ENCODE assay signal across 8 mouse cellular contexts in the genomic region with DNA sequence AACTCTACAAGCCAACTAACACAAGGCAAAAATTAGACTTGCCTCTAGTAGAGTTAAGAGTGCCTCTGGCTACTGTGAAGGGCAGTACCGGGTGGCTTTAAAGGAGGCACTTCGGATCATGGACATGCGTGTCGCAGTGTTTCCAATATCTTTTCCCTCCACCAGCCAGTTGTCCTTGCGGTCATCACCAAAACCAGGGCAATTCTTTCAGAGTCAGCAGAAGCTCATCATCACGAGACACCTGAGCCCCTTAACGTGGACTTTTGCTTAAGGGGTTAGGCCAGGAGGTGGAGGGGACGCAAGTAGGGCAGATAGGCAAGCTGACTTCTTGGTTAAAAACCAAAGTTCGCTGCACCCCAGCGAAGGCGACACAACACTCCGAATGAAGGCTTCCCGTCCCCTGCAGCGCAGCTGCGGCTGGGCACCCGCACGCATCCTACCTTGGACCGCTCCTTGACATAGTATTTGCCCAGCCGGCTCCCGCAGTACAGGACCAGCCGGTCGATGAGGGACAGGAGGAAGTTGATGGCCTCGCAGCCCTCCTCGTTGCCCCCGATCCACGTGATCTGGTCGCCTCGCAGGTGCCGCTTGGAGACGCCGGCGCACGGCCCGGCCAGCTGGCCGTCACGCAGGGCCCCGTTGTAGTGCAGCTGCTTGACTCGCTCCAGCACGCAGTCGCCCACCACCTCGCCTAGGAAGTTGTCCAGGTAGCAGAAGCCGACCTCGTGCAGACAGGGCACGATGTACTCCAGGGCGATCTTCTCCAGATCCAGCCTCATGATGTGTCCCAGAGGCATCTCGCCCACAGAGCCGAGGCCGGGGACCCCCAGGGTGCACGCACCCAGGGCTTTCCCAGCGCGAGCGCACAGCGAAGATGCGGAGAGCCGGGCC. TPM values are rescaled to one million over a fixed set of nuclear protein-coding genes. Genes with fewer than 3 reads are reported as not detected.
DNase-seq lines count a peak whose midpoint lies in the region; ATAC-seq and TF ChIP-seq lines count a peak whose summit lies in the region.

No protein-coding gene starts in this region.

- under 1% methylated on average over 55 of the region's 55 CpGs for WGBS in bone marrow, adult 2 months
- 4% methylated on average over 55 of the region's 55 CpGs for WGBS in kidney, adult 2 months
- 2% methylated on average over 55 of the region's 55 CpGs for WGBS in lung, embryonic 15.5 days

- peak overlapping the region; percentile 86 for H3K9ac ChIP-seq in lung, embryonic 15.5 days

- ATAC-seq in lung, embryonic 15.5 days (ENCODE audit: borderline replicate concordance, extremely low read depth, low FRiP score, low TSS enrichment) = peak; percentile 44
- ATAC-seq in neutrophil, adult 5-6 weeks (ENCODE audit: extremely low read depth, insufficient number of reproducible peaks, low FRiP score, poor library complexity, severe bottlenecking) = peak; percentile 20; the same call in 1 of the 2 replicates
- no peak for ATAC-seq in erythroid progenitor cell, adult 5-6 weeks (replicated peaks; ENCODE audit: low FRiP score, poor library complexity, severe bottlenecking)

- H3K27me3 ChIP-seq in kidney, adult 2 months (replicated peaks; ENCODE audit: control insufficient read depth, insufficient read depth, low read length) = no peaks in the 10 kb centered on the region
- peaks cover 8% of the 10 kb centered on the region; the same call in 1 of the 2 replicates for H3K27me3 ChIP-seq in lung, embryonic 15.5 days

- H3K27ac ChIP-seq in bone marrow, adult 2 months (ENCODE audit: control insufficient read depth, insufficient read depth, low read depth, low read length, poor library complexity) = peak overlapping the region; percentile 80
- 0 out of 2 replicates have a peak overlapping the region, but pooled peaks have one; percentile 4 for H3K27ac ChIP-seq in kidney, adult 2 months (ENCODE audit: insufficient read depth, low read depth, low read length)
- peak overlapping the region; percentile 69 for H3K27ac ChIP-seq in lung, embryonic 15.5 days

- TF ChIP-seq CTCF in bone marrow, adult 2 months (IDR thresholded peaks at IDR 0.05; ENCODE audit: control insufficient read depth, insufficient read depth, low read length) = no peak
- no peak for TF ChIP-seq CTCF in kidney, adult 2 months (conservative IDR thresholded peaks at IDR 0.05; ENCODE audit: insufficient read depth, insufficient read length, low read depth, low read length)

- peak overlapping the region; percentile 97 for H3K4me2 ChIP-seq in lung, embryonic 15.5 days

- peak; percentile 32 to 34 for DNase-seq in right cerebral cortex, postnatal 10 days (ENCODE audit: low spot score in 2 of 2)
- no peak for DNase-seq in right cerebral cortex, adult 18-20 months
- DNase-seq in gastrocnemius, postnatal 10 days = peak; percentile 52
- DNase-seq in kidney, adult 2 months = peak; percentile 51

- no peaks in the 10 kb centered on the region; the same call in 1 of the 2 replicates for H3K4me1 ChIP-seq in bone marrow, adult 2 months (ENCODE audit: control insufficient read depth, insufficient read depth, low read length)
- H3K4me1 ChIP-seq in kidney, adult 2 months (ENCODE audit: control insufficient read depth, insufficient read depth, low read length) = peaks cover under 1% of the 10 kb centered on the region
- peaks cover 31% of the 10 kb centered on the region for H3K4me1 ChIP-seq in lung, embryonic 15.5 days

- H3K36me3 ChIP-seq in kidney, adult 2 months (ENCODE audit: control insufficient read depth, insufficient read depth, low read length) = no peaks in the 10 kb centered on the region
- no peaks in the 10 kb centered on the region for H3K36me3 ChIP-seq in lung, embryonic 15.5 days

- H3K9me3 ChIP-seq in lung, embryonic 15.5 days = no peaks in the 10 kb centered on the region

- H3K4me3 ChIP-seq in bone marrow, adult 2 months (replicated peaks; ENCODE audit: control insufficient read depth, low read depth, low read length) = peak overlapping the region; percentile 66
- H3K4me3 ChIP-seq in kidney, adult 2 months (ENCODE audit: insufficient read depth, low read depth, low read length) = peak overlapping the region; percentile 54
- H3K4me3 ChIP-seq in lung, embryonic 15.5 days = peak overlapping the region; percentile 74

- TF ChIP-seq POLR2A in bone marrow, adult 2 months (IDR thresholded peaks at IDR 0.05; ENCODE audit: borderline replicate concordance, control insufficient read depth, low read depth, low read length) = no peak
- TF ChIP-seq POLR2A in kidney, adult 2 months (IDR thresholded peaks at IDR 0.05; ENCODE audit: low read depth, low read length) = no peak

RNA-seq across cellular contexts. Expression of a gene that starts 0.7 kb away (rescaled TPM):
- polyA plus RNA-seq in bone marrow, adult 2 months (2011; ENCODE audit: insufficient read depth, insufficient read length, low replicate concordance, missing spikeins) = 0.72 and 1.9 TPM in 2 replicates
- 10 to 100 TPM; 14.2 to 15.3 TPM for total RNA-seq in gastrocnemius, postnatal 10 days (2021)
- 6.5 and 7.0 TPM in 2 replicates for polyA plus RNA-seq in kidney, adult 2 months (2012; rRNA removed)
- 21.1 and 21.5 TPM in 2 replicates for polyA plus RNA-seq in lung, embryonic 15.5 days (2015; fragmentation: Nextera tagmentation; extraction: Ambion mirVana)
- total RNA-seq in neutrophil, adult 5-6 weeks (2017) = 7.6 and 9.6 TPM in 2 replicates
- total RNA-seq in erythroid progenitor cell, adult 5-6 weeks (2015; ENCODE audit: low replicate concordance) = 3.8 and 5.4 TPM in 2 replicates
- total RNA-seq in erythroid progenitor cell, adult 5-6 weeks (2017; ENCODE audit: low replicate concordance) = 0.68 and 0.90 TPM in 2 replicates

Comparison
In these comparisons a context has a peak if more than half of its experiments do, and no peak if none do; other contexts are left out.
1. H3K27ac ChIP-seq: peak in every context shown above with its lines; median percentile 80 in bone marrow, adult 2 months; 69 in lung, embryonic 15.5 days; 4 in kidney, adult 2 months.